Mouse (Mus musculus) telencephalon, adult 2 months (tissue): Measurements from ENCODE around the gene Suox.
"Not testable (repeated sequence)": the region's sequence is repeated elsewhere in the genome, so short reads cannot be mapped to it uniquely, and the experiment has no call there.

Source experiments
- DNase-seq: peaks from one replicate; pipeline ENCODE4 v3.0.0-alpha.2; 2011; ENCODE audit warnings: low read depth, low spot score

Suox gene

GRCm38 (mm10) chr10:128673763-128674468 lies at the start of gene Suox:
Suox (minus strand) TSS chr10:128674073.
- DNase-seq, result peak; percentile 50

DNA sequence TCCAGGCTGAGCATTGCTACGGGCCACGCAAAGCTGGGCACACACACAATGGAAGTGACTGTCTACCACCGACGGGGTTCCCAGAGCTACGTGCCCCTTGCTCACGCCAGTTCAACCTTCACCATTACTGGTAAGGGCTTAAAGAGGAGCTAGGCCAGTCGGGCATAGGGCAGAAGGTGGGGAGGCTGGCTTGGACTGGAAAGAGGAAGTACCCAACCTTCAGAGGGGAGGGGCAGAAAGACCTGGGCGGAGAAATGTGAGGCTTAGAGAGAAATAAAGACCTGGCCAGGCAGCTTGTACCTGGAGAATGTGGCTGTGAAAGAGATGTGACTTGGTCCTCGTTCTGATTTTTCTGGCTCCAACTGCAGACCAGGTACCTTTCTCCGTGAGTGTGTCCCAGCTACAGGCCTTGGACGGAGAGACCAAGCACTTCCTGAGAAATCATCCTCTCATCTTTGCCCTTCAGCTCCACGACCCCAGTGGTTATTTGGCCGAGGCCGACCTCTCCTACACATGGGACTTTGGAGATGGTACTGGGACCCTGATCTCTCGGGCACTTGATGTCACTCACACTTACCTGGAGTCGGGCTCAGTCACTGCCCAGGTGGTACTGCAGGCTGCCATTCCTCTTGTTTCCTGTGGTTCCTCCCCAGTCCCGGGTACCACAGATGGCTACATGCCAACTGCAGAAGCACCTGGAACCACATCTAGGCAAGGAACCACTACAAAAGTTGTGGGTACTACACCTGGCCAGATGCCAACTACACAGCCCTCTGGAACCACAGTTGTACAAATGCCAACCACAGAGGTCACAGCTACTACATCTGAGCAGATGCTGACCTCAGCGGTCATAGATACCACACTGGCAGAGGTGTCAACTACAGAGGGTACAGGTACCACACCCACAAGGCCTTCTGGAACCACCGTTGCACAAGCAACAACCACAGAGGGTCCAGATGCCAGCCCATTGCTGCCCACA lies 42.0 kb upstream of the Suox start:
- DNase-seq, result no peak

GRCm38 (mm10) chr10:128711318-128711717 lies 37.4 kb upstream of the Suox start:
- DNase-seq, result not testable (repeated sequence)

DNA sequence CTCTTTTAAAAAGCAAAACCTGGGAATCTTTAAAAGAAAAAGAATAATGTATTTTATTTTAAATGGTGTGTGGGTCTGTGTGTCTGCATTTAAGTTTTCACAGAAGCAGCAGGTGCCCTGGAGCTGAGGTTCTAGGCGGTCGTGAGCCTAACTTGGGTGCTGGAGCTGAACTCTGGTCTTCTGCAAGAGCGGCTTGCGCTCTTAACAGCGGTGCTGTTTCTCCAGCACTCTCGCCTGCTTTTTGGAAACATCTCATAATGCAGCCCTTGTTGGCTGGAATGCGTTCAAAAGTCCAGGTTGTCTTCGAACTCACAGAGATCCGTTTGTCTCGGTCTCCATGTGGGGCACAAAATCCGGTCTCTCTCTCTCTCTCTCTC lies 31.4 kb upstream of the Suox start:
- no peak for DNase-seq

DNA sequence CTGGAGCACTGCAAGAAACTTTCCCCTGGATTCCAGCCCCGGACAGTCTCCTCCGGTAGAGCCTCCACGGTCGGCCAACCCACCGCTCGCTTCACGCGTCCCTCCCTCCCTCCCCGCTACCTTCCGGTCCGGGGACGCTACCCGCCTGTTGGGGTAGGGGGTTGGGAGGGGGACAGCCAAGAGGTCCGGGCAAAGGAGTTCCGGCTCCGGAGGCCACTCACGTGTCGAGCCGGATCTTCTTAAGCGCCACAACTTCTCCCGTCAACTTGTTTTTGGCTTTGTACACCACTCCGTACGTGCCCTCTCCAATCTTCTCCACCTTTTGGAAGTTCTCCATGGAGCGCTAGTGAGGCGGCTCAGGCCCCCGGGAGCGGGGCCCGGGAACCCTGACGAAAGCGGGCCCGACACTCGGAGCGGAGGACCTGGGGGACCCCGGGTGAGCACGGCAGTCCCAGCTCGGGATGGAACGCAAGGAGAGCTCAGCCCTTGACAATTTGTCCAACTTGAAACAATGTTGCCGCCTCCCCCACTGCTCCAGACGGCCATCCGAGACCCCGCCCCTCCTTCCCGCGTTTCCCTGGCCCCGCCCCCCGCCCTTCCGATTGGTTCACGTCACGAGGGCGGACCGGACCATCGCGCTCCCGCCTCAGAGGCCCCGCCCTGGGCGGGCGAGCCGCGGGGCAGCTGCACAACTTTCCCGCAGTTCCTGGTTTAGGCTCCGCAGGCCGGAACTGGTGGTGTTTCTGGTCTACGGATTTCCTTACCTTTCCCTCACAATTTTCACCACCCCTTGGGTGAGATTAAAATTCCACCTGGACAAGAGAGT lies 30.8 kb upstream of the Suox start, which contains the start of gene Cdk2:
Gene Cdk2 (minus strand): TSS at position 541 of the 826 bp plus-strand sequence.
- peak; percentile 18 for DNase-seq

GRCm38 (mm10) chr10:128703895-128704294 lies 30.0 kb upstream of the Suox start, which contains the start of gene Pmel:
Pmel (plus strand) TSS chr10:128704195.
- DNase-seq, result no peak

GRCm38 (mm10) chr10:128702328-128703007 lies 28.6 kb upstream of the Suox start:
- no peak for DNase-seq

- no peak for DNase-seq
Measured at GRCm38 (mm10) chr10:128700712-128701111, 26.8 kb upstream of the Suox start.

DNA sequence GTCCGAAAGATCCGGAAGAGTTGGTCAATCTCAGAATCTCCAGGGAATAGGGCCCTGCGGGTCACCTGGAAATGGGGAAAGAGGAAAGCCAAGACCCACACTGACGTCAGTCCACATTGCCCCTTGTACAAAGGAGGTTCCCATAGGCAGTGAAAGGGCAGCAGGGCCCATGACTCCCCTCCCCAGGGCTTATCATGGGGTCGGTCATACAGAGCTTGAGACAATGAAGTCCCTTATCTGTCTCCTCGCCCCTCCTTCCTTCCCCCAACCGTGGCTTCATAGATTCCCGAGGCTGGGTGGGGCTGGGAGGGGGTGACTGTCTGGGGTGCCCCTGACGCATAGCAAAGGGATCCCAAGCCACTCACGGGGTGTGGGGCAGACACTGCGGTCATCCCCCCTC lies 25.7 kb upstream of the Suox start:
- no peak for DNase-seq

DNA sequence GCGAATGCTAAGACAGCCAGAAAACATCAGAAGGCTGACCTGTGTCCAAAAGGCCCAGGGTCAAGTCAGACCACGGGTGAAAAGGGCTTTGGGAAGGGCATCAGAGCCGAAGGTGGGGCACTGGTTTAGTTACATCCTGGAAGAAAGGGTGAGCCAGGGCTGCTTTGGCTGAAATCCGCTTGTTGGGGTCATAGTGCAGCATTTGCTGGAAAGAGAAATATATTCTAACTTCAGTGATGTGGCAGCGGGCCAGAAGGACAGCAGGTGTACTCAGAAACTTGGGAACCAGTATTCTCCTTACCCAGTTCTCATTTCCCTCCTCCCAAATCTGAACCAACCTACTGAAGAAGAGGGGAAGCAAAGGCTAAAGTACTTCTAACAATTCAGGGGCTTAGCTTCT lies 25.1 kb upstream of the Suox start:
- no peak for DNase-seq

DNA sequence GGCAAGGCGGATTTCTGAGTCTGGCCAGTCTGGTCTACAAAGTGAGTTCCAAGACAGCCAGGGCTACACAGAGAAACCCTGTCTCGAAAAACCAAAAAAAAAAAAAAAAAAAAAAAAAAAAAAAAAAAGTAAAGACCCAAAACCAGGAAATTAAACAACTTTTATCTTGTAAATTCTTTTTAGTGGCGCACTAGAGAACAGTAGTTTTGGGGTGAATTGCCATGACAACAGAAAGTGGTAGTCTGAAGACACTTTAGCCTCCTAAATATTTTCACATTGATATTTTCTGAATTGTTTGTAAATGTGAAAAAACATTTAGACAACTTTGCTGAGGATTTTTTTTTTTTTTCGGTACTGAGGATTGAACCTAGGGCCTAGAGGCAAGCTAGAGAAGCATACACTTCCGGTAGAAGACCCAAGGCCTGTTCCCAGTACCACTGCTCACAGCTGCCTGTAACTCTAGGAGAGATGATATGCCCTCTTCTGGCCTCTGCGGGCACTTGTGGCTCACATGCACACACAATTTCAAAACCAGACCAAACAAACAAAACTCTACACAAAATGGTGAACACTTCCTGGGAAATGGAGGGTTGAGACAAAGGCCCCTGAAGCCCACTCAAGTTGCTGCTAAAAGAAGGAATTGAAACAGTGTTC lies 23.3 kb upstream of the Suox start:
- no peak for DNase-seq

DNA sequence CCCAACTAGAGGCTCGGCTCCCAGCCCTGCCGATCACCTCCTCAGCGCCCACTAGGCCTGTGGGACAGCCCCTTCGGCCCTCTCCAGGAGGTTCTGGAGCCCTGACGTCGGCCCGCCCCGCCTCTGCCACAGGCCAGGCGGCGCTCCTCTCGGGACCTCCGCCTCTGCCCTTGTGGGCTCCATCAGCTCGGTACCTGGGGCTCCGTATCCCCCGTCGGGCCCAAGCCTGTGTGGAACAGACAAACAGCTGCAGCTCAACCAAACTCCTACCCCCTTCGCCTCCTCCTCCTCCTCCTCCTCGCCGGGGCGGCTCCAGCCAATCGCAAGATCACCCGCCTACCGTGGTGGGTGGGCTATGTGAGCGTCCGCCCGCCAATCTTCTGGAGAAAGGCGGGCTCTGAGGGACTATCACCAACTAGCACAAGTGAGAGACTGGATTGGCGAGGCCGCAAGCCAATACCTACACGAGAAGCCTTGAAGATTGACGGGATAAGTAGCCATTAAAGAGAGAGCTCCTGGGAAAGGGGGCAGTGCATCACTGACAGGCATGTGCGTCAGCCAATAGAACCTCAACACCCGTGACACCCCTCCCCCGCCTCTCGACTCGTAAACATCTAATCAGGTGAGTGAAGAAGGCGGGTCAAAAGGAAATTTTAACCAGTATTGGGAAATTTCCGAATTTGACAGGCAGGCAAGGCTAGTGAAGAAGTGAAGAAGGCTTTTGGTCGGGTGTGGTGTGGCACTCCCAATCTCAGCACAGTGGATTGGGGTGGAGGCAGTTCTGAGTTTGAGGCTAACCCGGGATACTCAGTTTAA lies 22.3 kb upstream of the Suox start, which contains the start of gene Rab5b:
Gene Rab5b (minus strand): TSS at position 273 of the 816 bp plus-strand sequence.
- peak; percentile 100 for DNase-seq

GRCm38 (mm10) chr10:128695411-128695991 lies 21.6 kb upstream of the Suox start:
- no peak for DNase-seq

GRCm38 (mm10) chr10:128674469-128675008 lies 666 bp upstream of the Suox start:
- no peak for DNase-seq

DNA sequence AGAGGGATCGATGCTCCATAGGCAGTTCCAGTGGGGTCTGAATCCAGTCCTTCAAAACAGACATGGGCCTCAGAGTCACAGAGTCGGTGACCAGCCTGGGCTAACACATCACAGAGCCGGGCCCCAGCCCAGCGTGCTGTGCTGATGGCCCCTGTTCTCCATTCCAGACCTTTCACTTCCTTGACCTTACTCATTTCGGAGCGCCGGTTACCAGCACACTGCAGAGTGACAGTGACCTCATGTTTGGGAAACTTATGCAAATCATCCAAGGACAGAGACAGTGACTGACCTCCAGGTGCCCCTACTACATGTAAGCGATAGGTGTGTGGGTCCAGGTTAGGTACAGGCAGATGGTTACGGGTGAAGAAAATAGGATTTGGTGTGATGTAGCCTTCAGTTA lies 2.7 kb downstream of the Suox start:
- no peak for DNase-seq

DNA sequence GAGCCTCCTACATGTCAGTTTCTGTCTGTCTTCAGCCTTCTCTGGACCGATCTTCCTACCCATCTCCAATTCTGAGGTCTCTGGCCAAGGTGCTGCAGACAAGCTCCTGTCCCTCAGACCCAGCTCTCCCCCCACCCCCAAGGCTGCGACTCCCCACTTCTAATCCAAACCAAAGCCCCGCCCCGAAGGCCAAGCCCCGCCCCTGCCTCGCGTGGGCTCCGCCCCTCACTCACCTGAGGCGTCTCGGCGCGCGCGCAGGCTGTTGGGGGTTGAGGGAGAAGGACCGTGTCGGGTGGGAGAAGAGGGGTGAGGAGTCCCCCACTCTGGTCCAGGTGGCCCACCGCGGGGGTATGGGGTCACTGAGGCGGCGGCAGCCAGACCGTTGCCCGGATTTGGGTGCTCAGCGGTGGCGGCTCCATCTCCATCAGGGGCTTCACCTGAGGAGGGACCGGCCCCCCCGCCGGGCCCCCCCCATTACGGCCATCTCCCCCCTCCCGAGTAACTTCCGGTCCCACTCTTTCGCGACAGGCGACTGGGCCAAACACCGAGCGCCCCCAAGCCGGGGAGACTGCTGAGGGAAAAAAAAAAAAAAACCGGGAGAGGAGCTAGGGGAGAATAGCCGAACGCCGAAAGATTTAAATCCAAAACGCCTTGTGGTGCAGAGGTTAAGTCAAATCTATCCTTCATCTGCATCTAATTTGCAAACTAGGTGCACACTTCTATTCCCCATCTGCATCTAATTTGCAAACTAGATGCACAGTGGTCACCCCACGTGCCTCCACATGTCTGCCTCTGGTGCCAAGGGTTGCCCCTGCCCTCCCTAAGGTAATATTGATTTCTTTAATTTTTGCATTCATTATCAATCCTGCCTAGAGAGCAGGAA lies 4.8 kb downstream of the Suox start:
- DNase-seq, result no peak

DNA sequence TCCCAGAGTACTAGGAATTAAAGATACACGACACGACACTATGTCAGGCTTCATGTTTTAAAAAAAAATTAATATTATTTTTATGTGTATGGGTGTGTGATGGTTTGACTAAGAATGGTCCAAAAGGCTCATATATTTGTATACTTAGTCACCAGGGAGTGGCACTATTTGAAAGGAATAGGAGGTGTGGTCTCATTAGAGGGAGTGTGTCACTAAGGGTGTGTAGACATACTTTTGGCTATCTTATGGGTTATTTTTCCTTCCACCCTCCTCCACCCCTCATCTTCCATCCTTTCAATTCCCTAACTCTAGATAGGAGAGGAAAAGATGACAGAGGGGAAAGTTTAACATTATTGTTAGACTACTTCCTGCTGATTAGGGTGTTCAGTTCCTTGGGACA lies 8.1 kb downstream of the Suox start:
- no peak for DNase-seq

DNA sequence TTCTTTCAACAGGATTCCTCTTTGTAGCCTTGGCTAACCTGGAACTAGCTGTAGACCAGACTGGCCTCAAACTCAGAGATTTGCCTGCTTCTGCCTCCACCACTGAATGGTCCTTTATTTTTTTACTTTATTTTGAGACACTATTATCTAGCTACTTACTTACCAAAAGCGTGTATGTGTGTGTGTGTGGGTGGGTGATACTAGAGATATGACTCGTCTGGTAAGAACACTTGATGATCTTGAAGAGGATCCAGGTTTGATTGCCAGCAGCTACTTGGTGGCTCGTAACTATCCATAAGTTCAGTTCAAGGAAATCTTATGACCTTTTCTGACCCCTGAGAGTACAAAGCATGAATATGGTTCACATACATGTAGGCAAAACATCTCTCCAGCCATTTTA lies 8.6 kb downstream of the Suox start:
- DNase-seq, result no peak
